Mouse (Mus musculus) right cerebral cortex, adult 18-20 months (tissue): Measurements from ENCODE around the gene Gm3460.
"Not testable (repeated sequence)": the region's sequence is repeated elsewhere in the genome, so short reads cannot be mapped to it uniquely, and the experiment has no call there.

Experiments
- DNase-seq: peaks from one replicate; pipeline ENCODE4 v3.0.0; 2022; ENCODE audit warnings: mixed read lengths

The Gm3460 gene

GRCm38 (mm10) chr14:6622318-6622717 is at the start of gene Gm3460:
Gene Gm3460, minus strand, starts transcription at chr14:6622418.
- DNase-seq, result not testable (repeated sequence)

DNA sequence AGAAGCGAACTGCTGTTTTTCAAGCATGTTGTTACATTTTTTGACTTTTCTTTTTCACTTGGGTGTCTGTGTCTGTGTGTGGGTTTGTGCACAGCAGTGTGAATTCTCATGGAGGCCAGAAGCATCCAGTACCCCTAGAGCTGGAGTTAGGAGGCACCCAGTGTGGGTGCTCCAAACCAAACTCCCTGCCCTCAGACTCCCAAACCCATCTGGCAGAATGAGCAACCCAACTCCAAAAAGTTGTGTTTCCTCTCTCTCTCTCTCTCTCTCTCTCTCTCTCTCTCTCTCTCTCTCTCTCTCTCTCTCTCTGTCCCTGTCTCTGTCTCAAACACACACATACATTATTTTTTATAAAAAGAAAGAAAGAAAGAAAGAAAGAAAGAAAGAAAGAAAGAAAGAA is 15.8 kb downstream of the Gm3460 start:
- not testable (repeated sequence) for DNase-seq

- peak; percentile 2 for DNase-seq
Observed at GRCm38 (mm10) chr14:6605004-6605403, 17.2 kb downstream of the Gm3460 start.

DNA sequence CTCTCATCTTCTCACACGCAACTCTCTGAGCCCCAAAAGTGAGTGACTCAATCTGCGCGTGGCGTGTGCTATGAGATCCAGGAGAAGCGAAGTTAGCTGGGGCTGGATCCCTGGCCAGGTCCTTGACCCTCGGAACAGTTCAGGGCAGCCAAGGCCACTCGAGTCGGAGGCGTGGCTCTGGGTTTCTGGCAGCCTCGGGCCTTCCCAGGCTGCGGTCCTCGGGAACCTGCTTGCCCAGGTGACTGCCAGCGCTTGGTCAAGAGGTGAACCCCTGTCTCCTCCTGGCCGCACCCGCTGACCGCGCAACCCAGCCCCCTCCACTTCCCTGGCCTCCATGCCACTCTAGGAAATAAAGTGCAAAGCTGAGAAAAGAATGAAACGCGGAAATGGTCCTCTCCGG is 17.7 kb downstream of the Gm3460 start:
- DNase-seq, result not testable (repeated sequence)

- not testable (repeated sequence) for DNase-seq
Observed at GRCm38 (mm10) chr14:6590513-6590912, 31.7 kb downstream of the Gm3460 start, which contains the start of gene Gm3629. Gene Gm3629, minus strand, starts transcription at chr14:6590613.
